Mouse (Mus musculus) heart, postnatal 14 days (tissue): ENCODE measurements around the gene Pdcd10. TPM values are rescaled to one million over a fixed set of nuclear protein-coding genes. Genes with fewer than 3 reads are reported as not detected.
A peak's percentile ranks its signal among the peaks of the same experiment; 100 is the strongest.

Source experiments
- DNase-seq, 2 experiments: peaks; one replicate each; pipeline ENCODE4 v3.0.0; 2021 to 2022
- intact Hi-C: fragments of 180-260 bp; cut with DNase I; formaldehyde crosslinking; loops from one replicate; pipeline ENCODE4 v1.15.1; 2025
- long read RNA-seq, 2 experiments: library from polyadenylated mRNA; stranded (forward); transcript quantifications; one replicate each; pipeline ENCODE4 v2.0.0; 2021
- total RNA-seq, 2 experiments: library from RNA; stranded (reverse); gene quantifications; 2 replicates each; pipeline ENCODE4 v1.2.3; 2021

Pdcd10 gene
- 10 to 100 TPM; 30.9 to 35.1 TPM for total RNA-seq
- long read RNA-seq, experiment 1, transcript Pdcd10-205 (8 exons, 1,927 nt): major isoform, 62 of 64 reads
- long read RNA-seq, experiment 1, partial matches to known transcripts: 1 of 64 reads
- long read RNA-seq, experiment 1, other reads (novel, unspliced or antisense): 1 of 64 reads
- long read RNA-seq, experiment 2, transcript Pdcd10-205 (8 exons, 1,927 nt): major isoform, 40 of 41 reads
- long read RNA-seq, experiment 2, partial matches to known transcripts: 0 of 41 reads
- long read RNA-seq, experiment 2, other reads (novel, unspliced or antisense): 1 of 41 reads

DNA sequence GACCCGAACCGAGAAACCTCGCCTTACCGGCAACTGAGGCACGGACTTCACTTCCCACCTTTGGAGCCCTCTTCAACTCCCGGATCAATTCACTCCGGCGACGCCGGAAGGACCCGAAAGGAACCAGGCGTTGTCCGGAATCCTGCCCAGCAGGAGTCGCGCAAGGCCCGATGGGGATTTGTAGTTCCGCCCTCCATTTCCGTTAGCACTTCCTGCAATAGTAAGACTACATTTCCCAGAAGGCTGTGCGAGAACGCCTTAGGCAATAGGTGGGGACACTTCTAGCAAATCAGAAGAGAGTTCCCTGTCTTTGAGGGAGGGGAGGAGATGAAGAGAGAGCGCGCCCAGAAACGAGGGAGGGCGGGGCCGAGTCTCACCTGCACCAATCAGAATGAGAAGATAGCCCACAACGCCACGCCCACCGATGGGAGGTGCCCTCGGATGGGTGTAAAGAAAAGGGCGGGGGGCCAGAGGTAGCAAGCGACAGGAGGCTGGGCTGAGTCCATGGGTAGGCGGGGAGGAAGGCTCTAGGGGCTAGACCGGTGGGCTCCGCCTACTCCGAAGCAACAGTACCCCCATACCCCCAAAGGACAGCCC is at the start of gene Pdcd10:
Gene Pdcd10 (minus strand): TSS at position 162 of the 597 bp plus-strand sequence.
- intact Hi-C loops: loop anchor here (10.0 kb wide), 1 partner anchor 398 kb away; the partner anchor contains the start of gene Golim4
- DNase-seq: peak; percentile 97 to 98

DNA sequence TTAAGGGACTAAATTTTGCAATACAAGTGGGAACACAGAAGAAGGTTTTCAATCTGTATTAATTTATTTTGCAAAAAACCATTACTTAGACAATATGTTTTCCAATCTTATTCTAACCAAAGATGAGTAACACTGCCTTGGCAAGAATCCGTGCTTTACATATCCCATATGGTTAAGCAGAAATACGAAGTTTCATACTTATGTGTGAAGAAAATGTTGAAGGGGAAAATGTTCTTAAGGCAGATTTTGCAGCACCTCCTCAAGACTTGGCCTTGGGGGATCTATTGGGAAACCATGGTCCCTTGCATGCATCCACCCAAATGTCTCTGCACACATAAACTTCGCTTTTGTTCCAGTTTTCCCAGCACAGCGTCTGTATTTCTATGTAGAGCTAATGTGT is 28.2 kb upstream of the Pdcd10 start:
- intact Hi-C loops: no loop called here

DNA sequence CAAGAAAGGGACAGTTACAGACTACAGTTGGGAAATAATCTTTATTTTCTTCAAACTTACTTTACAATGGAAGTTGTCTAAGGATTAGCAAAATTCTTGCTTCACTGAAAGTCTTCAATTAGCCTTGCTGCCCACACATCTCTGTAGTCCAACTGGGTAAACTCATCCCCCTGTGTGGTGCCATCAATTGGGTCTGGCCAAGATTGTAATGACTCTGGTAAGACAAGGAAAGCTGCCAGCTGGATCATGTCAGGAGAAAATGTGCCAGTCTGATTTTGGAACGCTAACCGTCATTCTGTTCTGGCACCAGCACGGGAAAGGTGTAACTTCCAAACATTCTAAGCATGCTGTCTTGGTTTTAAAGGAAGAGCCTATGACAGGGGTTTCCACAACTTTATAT is 26.6 kb upstream of the Pdcd10 start:
- DNase-seq: peak in 1 of 2 experiments; percentile 4
- intact Hi-C loops: no loop called here

More for the DNA sequence above, 28.2 kb upstream of the Pdcd10 start:
- no peak for DNase-seq

DNA sequence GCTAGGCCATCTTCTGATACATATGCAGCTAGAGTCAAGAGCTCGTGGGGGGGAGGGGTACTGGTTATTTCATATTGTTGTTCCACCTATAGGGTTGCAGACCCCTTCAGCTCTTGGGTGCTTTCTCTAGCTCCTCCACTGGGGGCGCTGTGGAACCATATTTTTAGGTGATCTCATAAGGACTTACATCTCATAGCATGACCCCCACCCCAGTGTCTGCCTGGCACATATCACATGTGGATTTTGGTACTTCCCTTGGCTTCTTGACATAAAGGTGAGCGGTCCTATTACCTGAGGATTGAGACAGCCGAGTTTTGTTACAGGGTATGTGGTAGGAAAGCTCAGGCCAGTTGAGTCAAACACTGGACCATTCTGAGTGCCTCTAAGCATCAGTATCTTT is 22.7 kb upstream of the Pdcd10 start:
- peak; percentile 8 to 12 for DNase-seq
- intact Hi-C loops: no loop called here

DNA sequence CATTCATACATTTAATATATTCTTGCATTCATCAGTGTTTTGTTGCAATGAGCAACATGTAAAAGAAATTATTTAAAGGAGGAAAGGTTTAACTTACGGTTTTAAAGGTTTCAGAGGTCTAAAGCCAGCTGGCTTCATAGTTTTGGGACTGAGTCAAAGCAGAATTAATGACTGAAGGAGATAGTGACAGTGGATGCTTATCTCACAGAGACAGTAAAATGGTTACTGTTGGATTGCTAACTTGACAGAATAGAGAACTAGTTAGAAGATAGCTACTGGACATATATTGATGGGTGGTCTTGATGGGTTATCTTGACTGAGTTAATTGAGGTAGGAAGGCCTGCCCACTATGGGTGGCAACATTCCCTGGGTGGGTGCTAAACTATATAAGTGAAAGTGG is 18.9 kb upstream of the Pdcd10 start:
- intact Hi-C loops: no loop called here
- no peak for DNase-seq

DNA sequence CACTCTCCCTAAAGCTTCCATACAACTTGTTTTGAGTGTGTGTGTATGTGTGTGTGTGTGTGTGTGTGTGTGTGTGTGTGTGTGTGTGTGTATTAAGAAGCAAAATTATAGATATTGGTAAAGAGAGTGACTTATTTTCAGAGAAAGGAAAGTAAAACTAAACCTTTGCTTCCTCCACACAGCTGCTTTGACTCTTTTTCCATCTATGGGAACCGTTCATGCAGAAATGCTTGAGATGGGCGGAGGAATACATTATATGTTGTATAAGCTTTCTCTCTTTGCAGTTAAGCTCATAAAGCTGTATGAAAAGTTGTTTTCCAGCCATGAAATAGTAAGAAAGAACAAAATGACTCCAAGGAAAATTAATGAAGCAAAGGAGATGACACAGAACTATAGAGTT is 17.4 kb upstream of the Pdcd10 start:
- intact Hi-C loops: no loop called here
- DNase-seq: no peak

DNA sequence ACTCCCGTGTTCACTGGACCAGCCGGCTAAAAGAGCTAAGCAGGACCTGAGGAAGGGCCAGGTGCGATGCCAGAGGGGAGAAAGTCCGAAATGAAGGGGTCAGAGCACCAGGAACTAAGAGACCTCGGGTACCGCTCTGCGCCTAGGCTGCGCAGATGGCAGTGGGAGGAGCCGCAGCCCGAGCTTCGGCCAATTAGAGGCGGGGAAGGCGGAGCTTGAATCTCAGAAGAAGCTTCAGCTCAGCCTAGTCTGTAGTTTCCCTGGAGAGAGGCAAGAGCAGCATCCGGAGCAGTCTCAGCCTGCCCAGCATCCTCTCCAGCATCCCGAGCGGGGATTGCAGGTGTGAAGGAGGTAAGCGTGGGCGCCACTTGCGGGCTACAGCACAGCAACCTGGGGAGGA is 636 bp upstream of the Pdcd10 start, which contains the start of gene Serpini1:
Gene Serpini1 (plus strand): TSS at position 256 of the 400 bp plus-strand sequence.
- intact Hi-C loops: loop anchor here (10.0 kb wide), 1 partner anchor 398 kb away; the partner anchor contains the start of gene Golim4
- peak; percentile 84 to 86 for DNase-seq

DNA sequence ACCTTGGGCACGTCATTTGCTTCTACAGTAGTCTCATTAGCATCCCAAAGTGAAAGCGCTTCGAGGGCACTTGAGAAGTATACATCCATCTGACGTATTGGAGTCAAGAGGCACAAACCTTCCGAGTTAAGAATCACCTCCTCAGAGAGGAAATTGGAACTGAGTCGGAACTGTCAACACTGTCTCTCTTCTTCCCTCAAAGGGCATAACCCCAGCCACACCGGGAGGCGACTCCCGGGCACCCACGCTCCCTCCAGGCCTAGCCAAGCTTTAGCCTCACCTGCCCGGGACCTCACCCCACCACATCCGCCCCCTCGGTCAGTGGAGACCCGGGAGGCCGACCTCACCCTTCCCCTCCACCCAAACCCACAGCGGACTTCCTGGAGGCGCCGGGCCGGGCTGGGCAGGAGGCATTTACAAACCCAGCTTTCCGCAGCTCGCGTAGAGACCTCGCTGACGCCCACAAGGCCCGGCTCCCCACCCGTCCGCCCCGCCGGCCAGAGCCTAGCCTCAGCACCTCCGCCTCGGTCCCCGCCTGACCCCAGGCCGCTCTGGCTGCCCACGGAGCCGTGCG is 448 bp downstream of the Pdcd10 start:
- intact Hi-C loops: loop anchor here (10.0 kb wide), 1 partner anchor 399 kb away; the partner anchor contains the start of gene Golim4
- no peak for DNase-seq

DNA sequence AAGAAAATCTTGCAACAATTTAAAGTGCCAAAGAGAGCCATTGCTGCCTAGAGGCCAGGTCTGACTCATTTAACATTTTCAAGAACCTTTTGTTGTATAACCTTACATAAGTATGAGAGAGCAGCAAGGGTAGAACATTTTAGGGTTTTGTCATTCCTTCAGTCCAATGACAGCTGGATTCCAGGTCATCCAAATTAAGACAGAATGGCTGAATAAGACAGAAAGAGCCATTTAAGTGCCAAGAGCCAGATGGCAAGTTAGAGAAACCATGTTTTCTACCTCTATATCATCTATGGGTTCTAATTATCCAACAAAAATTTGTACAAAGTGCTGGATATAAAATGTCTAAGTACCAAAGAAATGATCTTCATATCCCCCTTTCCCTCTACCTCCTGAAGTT is 5.4 kb downstream of the Pdcd10 start:
- intact Hi-C loops: loop anchor here (10.0 kb wide), 1 partner anchor 404 kb away; the partner anchor contains the start of gene Golim4
- no peak for DNase-seq

DNA sequence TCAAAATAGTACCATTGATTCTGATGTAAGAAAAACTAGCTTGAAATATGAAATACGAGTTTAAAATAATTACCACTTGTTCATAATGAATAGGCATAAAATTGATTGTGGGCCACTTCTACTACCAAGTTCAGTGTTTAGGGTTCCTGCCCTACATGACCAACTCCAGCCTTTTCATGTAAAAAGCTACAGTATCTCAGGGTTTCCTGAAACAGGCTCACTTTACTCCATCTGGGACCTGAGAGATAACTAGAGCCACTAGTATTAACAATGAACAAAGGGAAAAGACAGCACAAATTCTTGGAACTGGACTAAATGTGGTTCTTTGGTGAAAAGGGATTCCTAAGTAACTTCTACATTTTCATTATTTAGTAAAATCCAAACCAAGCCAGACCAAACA is 12.4 kb downstream of the Pdcd10 start:
- no peak for DNase-seq
- intact Hi-C loops: no loop called here

DNA sequence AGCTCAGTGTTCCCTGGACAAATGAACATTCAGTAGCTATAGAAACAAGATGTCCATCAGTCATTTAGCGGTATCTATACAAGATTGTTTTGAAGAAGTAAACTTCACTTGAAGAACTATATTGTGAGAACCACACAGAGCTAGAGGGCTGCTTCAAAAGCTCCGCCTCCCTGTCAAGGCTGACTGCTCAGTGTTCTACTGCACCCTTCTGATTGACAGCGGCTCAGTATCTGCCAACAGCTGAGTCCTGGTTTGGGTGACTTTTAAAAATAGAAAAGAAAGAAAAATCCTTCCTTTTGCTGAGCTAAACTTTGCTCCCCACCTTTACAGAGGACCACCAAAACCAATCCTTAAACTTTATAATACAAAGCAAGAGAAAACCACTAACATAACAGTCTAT is 13.8 kb downstream of the Pdcd10 start:
- intact Hi-C loops: no loop called here

DNA sequence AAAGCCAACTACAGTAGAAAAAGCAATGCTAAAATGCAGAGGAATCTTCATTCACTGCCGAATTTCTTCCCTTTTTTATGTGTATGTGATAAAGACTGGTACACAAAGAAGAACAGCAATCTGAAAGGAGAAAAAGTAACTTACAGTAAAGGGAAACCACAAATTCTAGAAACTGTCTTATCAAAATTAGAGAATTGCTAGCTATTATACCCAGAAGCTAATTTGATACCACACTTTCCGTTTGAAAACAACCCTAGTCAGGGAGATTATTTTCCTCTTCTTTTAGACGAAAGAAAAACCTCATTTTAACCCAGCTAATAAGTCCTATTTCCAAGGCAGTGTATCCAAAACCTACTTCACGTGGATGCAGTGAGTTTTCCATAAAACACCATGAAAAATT is 15.4 kb downstream of the Pdcd10 start:
- intact Hi-C loops: no loop called here
- no peak for DNase-seq

More for the DNA sequence above, 13.8 kb downstream of the Pdcd10 start:
- DNase-seq: peak; percentile 12 to 33

DNA sequence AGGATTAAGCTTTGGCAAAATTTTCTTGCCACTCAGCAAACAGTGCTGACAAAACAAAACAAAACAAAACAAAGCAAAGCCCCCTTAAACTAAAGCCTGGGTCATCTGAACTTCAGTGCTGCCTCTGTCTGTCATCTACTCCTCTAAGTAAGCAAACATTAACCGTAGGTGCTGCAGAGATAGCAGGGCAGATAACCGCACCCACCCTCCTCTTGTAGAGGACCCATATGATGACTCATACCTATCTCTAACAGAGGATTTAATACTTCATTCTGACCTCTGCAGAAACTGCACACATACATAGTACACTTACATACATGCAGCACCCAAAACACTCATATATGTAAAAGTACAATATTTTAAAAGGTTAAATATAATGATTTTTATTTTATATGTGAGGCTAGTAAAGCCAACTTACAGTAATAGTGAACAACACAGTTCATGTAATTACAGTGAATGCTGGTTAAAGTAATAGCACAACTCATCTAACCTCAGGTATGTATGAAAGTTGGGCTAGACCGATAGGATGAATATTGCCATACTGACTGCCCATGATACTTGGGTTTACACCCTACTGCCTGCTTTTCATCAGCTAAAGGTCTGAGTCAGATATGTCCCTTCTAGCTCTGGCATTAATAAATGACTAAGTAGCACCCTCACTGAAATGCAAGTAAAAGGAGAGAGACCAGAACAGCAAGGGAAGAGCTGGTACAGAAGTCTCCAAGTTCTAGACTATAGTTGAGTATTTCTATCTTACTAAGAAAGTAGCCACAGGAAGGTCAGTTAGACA is 22.4 kb downstream of the Pdcd10 start:
- intact Hi-C loops: no loop called here
- no peak for DNase-seq

DNA sequence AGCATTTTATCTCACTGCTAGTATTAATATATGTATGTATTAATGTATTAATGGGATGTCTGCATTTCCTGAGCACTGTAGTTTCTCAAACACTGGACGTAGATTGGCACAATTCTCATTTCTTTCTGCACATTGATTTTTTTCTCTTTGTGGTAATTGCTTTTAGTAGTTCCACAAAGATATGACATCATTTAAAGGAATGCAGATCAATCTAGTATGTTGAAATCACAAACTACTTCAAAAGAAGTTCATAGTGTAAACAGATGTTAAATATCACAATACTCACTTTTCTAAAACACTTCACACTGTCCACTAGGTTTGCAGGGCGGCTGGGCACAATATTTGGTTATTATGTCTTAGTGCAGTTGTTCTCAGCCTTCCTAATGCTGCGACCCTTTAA is 25.6 kb downstream of the Pdcd10 start:
- DNase-seq: no peak
- intact Hi-C loops: no loop called here

DNA sequence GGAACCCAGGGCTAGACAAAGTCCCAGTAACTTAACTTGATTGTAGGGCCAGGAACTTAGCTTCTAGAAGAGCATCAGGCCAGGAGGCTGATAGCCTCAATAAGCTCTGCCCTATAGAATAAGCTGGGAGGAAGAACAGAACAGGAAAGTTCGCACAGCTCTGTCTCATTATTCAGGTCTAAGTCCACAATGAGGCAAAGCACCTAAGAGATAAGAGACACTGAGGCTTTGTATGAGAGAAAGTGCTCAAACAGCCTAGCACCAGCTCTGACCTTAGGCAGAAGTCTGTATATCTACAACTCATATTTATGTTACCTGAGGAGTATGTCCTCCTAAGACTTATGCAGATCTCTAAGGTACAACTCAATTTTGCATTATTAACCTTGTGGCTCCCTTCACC is 34.1 kb downstream of the Pdcd10 start:
- no peak for DNase-seq
- intact Hi-C loops: no loop called here

DNA sequence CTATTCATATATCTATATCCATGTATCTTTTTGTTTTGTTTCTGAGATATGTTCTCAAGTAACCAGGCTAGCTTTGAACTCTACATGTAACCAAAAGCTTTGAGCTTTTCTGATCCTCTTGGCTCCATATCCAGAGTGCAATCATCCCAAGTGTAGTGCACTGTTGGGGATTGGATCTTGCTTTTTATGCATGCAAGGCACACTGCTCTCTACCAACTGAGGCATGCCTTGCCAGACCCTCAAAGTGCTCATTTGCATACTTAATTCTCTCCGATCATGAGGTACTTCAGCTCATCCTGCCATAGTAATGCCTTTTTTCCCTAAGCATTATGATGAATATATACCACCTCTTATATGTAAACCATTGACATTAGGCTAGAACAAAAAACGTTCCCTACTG is 35.3 kb downstream of the Pdcd10 start:
- intact Hi-C loops: no loop called here
- DNase-seq: no peak

DNA sequence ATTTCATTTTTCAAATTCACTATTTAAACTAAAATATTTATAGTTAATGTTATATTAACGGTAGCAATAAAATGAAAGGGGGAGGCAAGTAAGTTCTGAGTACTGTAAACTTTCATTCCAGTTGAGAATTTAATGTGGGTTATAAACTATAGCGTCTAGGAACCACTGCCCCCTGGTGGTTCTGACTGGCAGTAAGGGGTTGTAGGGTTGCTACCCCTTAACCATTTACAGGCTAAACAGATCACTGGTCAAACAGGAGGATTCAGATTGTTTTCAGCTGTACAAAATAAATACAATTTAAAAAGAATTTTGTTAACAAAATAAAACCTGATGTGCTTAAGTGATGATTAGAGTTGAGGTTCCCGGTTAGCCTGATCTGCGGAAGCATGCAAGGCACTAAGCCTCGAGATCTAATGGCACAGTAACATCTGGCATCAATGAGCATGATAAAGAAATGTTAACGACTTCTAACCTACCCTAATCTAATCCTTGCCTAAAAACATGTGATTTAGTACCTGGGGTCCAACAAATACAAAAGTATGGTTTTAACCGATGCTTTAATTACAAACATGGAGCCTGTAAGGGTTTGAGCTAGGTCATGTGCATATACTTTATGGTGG is 38.9 kb downstream of the Pdcd10 start:
- intact Hi-C loops: loop anchor here (5.0 kb wide), 2 partner anchors 205 to 300 kb away; no protein-coding TSS in a partner anchor
- peak; percentile 43 to 58 for DNase-seq

DNA sequence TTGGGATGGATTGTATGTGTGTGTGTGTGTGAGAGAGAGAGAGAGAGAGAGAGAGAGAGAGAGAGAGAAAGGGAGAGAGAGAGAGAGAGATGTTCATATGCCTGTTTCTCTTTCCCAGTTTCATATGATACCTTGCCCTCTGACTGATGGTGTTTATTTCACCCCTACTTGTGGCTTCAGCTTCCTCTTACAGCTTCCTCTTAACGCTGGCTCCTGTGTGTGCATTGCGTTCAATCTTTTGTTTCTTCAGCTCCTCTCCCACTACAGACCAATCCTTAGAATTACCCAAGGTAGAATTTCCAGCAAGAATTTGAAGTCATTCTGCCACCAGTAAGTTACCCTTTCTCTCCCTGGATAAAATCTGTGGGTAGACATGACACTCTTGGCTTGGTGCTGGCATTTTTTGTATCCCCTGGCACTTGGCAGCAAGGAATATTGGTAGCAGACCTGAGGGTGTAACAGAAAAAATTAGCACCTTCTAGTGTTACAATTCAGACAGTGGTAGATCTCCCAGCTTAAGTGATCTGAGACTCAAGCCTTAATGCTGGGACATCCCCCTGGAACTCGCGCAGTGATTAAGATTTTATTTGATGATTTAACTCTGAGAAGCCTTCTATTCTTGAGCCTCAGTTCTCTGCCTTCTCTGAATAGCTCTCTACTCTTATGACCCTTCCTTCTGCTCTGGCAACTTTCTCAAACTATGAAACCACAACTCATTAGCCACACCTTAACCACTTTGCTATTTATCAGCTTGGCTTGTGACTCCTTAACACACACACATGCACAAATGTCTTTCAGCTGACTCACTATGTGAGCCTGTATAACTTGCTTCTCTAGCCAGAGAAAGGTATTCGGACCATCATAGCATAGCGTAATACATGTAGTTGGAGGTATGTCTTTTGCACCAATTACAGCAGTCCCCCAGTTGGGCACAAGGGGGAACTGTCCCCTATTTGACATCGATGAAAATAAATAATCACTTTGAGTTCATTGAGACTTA is 57.4 kb downstream of the Pdcd10 start:
- no peak for DNase-seq
- intact Hi-C loops: no loop called here

DNA sequence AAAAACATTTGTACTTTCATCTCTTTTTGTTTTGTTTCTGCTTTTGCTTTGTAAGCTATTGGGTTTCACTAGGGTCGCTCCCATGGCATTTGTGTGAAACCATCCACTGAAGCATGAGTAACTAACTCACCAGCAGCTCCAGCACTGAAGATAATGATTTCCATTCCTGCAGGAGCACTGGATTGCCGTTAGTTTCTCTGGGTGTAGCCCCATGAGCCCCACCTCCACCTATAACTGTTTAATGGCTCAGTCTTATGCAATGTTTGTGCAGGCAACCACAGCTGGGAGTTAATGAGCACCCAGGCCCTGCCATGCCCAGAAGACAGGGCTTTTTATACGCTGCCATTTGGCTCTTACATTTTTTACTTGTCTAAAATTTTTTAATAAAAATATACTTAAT is 63.7 kb downstream of the Pdcd10 start:
- intact Hi-C loops: no loop called here
- no peak for DNase-seq
